Mouse (Mus musculus) kidney, adult 2 months (tissue): Measurements from ENCODE around the gene Prkch. TPM values are rescaled to one million over a fixed set of nuclear protein-coding genes. Genes with fewer than 3 reads are reported as not detected.

ENCODE experiments used
- DNase-seq: peaks from one replicate; pipeline ENCODE4 v3.0.0; 2021
- H3K27ac ChIP-seq: fragments of 200-500 bp; 2 replicates; pipeline ENCODE4 v1.5.1; 2012; ENCODE audit warnings: low read depth, low read length, control low read depth, inconsistent platforms; ENCODE audit not compliant: insufficient read depth
- H3K27me3 ChIP-seq: fragments of 200-500 bp; replicated peaks from 2 replicates; pipeline ENCODE4 v1.6.1; 2012; ENCODE audit warnings: mild to moderate bottlenecking, moderate library complexity, low read length, inconsistent platforms; ENCODE audit not compliant: control insufficient read depth, insufficient read depth
- H3K36me3 ChIP-seq: fragments of 200-500 bp; 2 replicates; pipeline ENCODE4 v1.6.1; 2012; ENCODE audit warnings: mild to moderate bottlenecking, moderate library complexity, low read length, inconsistent platforms; ENCODE audit not compliant: control insufficient read depth, insufficient read depth
- H3K4me1 ChIP-seq: fragments of 200-500 bp; 2 replicates; pipeline ENCODE4 v1.6.1; 2011; ENCODE audit warnings: low read length; ENCODE audit not compliant: control insufficient read depth, insufficient read depth
- H3K4me3 ChIP-seq: fragments of 200-500 bp; 2 replicates; pipeline ENCODE4 v1.5.1; 2011; ENCODE audit warnings: mild to moderate bottlenecking, low read depth, low read length, control low read depth; ENCODE audit not compliant: insufficient read depth
- CTCF ChIP-seq: fragments of 200-500 bp; conservative IDR thresholded peaks from 2 replicates; pipeline ENCODE4 v1.5.1; 2011; ENCODE audit warnings: low read depth, mild to moderate bottlenecking, control low read depth, low read length, moderate library complexity, mixed read lengths; ENCODE audit not compliant: insufficient read depth, insufficient read length
- POLR2A ChIP-seq: fragments of 200-500 bp; IDR thresholded peaks from one replicate; pipeline ENCODE4 v1.6.1; 2011; ENCODE audit warnings: low read depth, low read length, control low read depth
- WGBS: fragments of 180-500 bp; shearing (Covaris S2); methylation state at CpG from one replicate; pipeline ENCODE4 v1.1.7; 2018; 5-methylcytosine and 5-hydroxymethylcytosine counted together
- polyA plus RNA-seq: library from polyadenylated mRNA; depleted of rRNA; stranded (reverse); fragments of >200 nt; gene quantifications from 2 replicates; pipeline ENCODE4 v1.2.3, GENCODE M21; 2012

The Prkch gene
- polyA plus RNA-seq, 1 experiment, result 9.5 TPM

DNA sequence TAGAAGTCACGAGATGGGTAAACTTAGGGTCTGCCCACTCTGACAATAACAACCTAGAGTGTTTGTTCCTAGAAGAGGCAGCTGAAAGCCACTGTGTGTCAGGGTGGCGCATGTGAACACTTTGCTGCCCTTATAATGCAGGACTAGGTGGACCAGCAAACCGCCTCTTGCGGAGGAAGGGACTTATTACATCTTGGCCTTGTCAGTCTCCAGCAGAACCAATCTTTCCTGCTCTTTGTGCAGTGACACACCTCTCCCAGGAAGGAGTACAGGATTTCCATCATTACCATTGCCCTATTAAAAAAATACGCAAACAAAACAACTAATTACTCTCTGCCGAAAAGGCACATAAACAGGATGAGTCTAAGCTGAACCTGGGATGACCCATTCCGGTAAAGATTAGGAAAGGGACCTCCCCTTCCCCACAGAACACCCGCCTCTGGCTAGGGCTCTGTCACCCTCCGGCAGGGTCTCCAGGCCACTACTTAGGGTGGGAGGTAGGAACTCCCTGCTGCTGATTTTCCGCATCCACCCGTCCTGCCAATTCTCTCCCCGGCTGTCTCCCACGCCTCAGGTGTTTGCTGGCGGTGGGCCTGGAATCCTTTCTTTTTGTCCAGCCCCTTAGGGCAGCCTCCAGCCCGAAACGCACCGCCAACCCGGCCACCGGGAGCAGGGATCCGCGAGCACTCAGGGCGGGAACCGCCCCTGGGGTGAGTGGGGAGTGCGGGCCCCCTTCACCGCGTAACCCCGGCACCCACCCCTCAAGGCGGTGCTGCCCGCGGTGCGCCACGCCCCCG, 585 bp upstream of the Prkch start:
- Histone ChIP-seq H3K4me1 (no peaks in the 10 kb centered on the region), H3K27ac (peak overlapping the region; percentile 68), H3K36me3 (no peaks in the 10 kb centered on the region), H3K4me3 (peak overlapping the region; percentile 58), H3K27me3 (peaks cover 2% of the 10 kb centered on the region; the same call in 1 of the 2 replicates)
- 8% methylated on average over 33 of the region's 33 CpGs for WGBS
- TF ChIP-seq POLR2A (no peak), CTCF (peak; percentile 54)
- peak; percentile 74 for DNase-seq

DNA sequence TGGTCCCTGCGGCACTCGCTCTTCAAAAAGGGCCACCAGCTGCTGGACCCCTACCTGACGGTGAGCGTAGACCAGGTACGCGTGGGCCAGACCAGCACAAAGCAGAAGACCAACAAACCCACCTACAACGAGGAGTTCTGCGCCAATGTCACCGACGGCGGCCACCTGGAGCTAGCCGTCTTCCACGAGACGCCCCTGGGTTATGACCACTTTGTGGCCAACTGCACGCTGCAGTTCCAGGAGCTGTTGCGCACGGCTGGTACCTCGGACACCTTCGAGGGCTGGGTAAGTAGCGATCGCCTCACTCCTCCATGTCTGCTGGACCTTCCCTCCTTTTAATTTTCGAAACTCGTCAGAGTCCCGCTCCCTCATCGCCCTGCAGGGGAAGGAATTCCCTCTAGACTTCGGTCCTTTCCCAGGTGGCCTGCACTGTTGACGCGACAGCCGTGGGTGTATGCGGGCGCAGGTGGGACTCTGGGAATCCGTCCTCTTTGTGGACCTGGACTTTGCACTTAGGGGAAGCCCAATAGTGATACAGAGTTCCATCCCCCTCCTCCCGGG, 725 bp downstream of the Prkch start:
- 1% methylated on average over 33 of the region's 33 CpGs for WGBS
- H3K4me3 ChIP-seq, result peak overlapping the region; percentile 58
- no peaks in the 10 kb centered on the region for H3K4me1 ChIP-seq
- no peaks in the 10 kb centered on the region for H3K36me3 ChIP-seq
- H3K27me3 ChIP-seq, result peaks cover 2% of the 10 kb centered on the region; the same call in 1 of the 2 replicates
- no peak for TF ChIP-seq CTCF
- no peak for TF ChIP-seq POLR2A
- peak overlapping the region; percentile 9 for H3K27ac ChIP-seq
- no peak for DNase-seq

DNA sequence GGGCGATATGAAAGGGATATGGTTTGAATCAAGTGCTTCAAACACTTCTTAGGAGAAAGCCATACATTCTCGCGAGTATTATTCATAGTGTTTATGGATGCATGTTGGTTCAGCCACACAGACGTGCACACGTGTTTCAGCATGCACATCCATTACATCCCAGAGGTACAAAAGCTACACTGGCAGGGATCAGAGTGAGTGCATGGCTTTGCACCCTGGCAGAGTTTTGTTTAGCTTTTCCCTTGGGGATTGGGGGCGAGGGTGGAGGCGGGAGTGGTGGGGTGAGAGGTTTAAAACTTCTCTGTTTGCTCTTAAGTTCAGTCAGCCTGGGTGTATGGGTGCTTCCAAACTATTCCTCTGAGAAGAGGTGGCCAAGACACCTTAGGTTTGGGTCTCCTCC, 1.3 kb downstream of the Prkch start:
- 10% methylated on average over 7 of the region's 7 CpGs for WGBS
- no peaks in the 10 kb centered on the region for H3K36me3 ChIP-seq
- H3K27me3 ChIP-seq, result peaks cover 2% of the 10 kb centered on the region; the same call in 1 of the 2 replicates
- H3K27ac ChIP-seq, result peak overlapping the region; percentile 9; the same call in 1 of the 2 replicates
- TF ChIP-seq CTCF, result no peak
- no peak for TF ChIP-seq POLR2A
- no peaks in the 10 kb centered on the region for H3K4me1 ChIP-seq
- no peak for DNase-seq
- peak overlapping the region; percentile 58 for H3K4me3 ChIP-seq

DNA sequence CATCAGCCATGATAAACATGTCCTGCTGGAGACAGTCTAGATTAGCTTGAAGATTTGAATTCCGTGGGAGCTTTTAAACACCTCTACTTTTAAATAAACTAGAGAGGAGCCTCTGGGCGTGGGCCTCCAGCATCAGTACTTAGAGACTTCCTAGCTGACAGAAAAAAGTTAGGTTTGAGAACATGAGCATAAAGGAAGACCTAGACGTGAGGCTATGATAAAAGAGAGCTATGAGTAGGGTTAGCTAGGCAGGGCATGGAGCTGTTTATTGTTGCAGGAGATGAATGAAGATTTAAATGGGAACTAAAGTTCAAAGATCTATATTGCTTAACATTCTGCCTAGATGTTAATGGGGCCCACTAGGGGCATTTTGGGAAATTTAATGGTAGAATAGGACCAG, 2.7 kb downstream of the Prkch start:
- Histone ChIP-seq H3K27me3 (peaks cover 2% of the 10 kb centered on the region; the same call in 1 of the 2 replicates), H3K4me3 (no peak overlapping the region), H3K36me3 (no peaks in the 10 kb centered on the region), H3K4me1 (no peaks in the 10 kb centered on the region), H3K27ac (no peak overlapping the region)
- DNase-seq, result no peak
- WGBS, result 71% methylated on average over 3 of the region's 3 CpGs
- TF ChIP-seq POLR2A, result no peak

DNA sequence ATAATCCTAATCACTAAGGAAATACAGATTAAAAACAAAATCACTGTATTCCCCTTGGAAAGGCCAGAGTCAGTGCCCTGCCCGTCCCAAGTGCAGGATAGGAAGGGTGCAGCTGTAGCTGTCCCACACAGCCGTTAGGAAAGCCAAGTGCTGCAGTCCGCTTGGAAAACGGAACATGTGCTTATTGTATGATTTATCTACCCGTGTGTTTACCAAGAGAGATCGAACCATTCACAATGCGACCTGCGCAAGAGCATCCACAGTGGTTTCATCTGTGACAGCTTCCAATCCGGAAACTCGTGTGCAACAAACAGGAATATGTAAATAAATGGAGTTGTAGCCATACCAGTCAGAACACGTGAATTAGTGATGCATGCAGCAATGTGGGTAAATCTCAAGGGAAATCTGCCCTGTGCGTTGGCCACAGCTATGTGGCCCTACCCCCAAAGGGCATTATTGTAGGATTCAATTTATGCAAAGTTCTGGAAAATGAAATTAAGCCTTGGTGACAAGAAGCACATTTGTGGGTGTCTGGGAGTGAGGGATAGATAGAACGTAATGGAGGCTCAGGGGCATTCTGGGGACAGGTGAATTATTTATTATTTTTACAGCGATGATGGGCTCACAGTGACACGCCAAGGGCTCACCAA, 6.2 kb downstream of the Prkch start:
- no peak for TF ChIP-seq CTCF
- no peak for TF ChIP-seq POLR2A
- H3K27me3 ChIP-seq, result no peaks in the 10 kb centered on the region
- WGBS, result 67% methylated on average over 15 of the region's 15 CpGs
- peak overlapping the region; percentile 69 for H3K27ac ChIP-seq
- H3K36me3 ChIP-seq, result no peaks in the 10 kb centered on the region
- no peak overlapping the region for H3K4me3 ChIP-seq
- peak; percentile 41 for DNase-seq
- H3K4me1 ChIP-seq, result no peaks in the 10 kb centered on the region

DNA sequence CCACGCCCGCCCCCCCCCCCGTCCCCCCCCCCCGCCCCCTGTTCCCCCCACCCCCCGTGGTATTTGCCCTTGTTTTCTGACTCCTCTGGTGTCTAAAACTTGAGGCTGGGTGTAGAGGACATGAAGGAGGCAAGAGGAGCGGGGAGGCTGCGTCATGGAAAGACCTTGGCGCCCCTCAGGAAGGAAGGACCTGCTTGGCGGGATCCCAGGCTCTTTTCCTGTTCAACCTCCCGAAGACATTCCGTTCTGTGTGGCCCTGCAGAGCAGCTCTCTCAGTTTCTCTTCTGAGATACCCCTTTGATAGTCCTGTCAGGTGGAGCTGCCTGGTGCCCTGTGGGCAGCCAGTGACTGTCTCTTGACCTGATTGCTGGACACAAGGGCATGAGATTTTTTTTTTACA, 7.0 kb downstream of the Prkch start:
- 41% methylated on average over 11 of the region's 11 CpGs for WGBS
- Histone ChIP-seq H3K4me1 (no peaks in the 10 kb centered on the region), H3K4me3 (no peak overlapping the region), H3K36me3 (no peaks in the 10 kb centered on the region), H3K27me3 (no peaks in the 10 kb centered on the region), H3K27ac (peak overlapping the region; percentile 92)
- TF ChIP-seq CTCF, result no peak
- TF ChIP-seq POLR2A, result no peak
- peak; percentile 88 for DNase-seq
